Mouse (Mus musculus) forebrain, postnatal 0 days (tissue): Measurements from ENCODE around the gene Rhoj. TPM values are rescaled to one million over a fixed set of nuclear protein-coding genes. Genes with fewer than 3 reads are reported as not detected.
A peak's percentile ranks its signal among the peaks of the same experiment; 100 is the strongest.

Source experiments
- ATAC-seq: fragments of 200-750 bp; cut with Nextera tagmentation; 2 replicates; pipeline ENCODE4 v1.8.0; 2017; ENCODE audit warnings: mild to moderate bottlenecking, moderate library complexity
- DNase-seq: peaks from one replicate; pipeline ENCODE4 v3.0.0-alpha.2; 2015
- H3K27ac ChIP-seq: fragments of 300-500 bp; sonication (generic); 2 replicates; pipeline ENCODE4 v1.5.1; 2014; ENCODE audit warnings: low read depth, mild to moderate bottlenecking, antibody characterized with exemption, low read length, moderate library complexity, mixed read lengths
- H3K27me3 ChIP-seq: fragments of 300-500 bp; sonication (generic); 2 replicates; pipeline ENCODE4 v1.6.1; 2014; ENCODE audit warnings: mild to moderate bottlenecking, low read length, mixed read lengths; ENCODE audit not compliant: insufficient read depth
- H3K36me3 ChIP-seq: fragments of 300-500 bp; sonication (generic); 2 replicates; pipeline ENCODE4 v1.6.1; 2014; ENCODE audit warnings: mild to moderate bottlenecking, moderate library complexity; ENCODE audit not compliant: insufficient read depth
- H3K4me1 ChIP-seq: fragments of 300-500 bp; sonication (generic); 2 replicates; pipeline ENCODE4 v1.6.1; 2014; ENCODE audit warnings: antibody characterized with exemption; ENCODE audit not compliant: insufficient read depth
- H3K4me2 ChIP-seq: fragments of 300-500 bp; sonication (generic); 2 replicates; pipeline ENCODE4 v1.6.1; 2014; ENCODE audit warnings: low read depth, mild to moderate bottlenecking, moderate library complexity
- H3K4me3 ChIP-seq: fragments of 300-500 bp; sonication (generic); 2 replicates; pipeline ENCODE4 v1.5.1; 2014; ENCODE audit warnings: low read depth, low read length, mixed read lengths
- H3K9ac ChIP-seq: fragments of 300-500 bp; sonication (generic); 2 replicates; pipeline ENCODE4 v1.6.1; 2014; ENCODE audit warnings: mild to moderate bottlenecking
- H3K9me3 ChIP-seq: fragments of 300-500 bp; sonication (generic); 2 replicates; pipeline ENCODE4 v1.6.1; 2016; ENCODE audit warnings: low read length
- CTCF ChIP-seq: sonication (generic); IDR thresholded peaks from 2 replicates; pipeline ENCODE4 v1.5.1; 2016; ENCODE audit warnings: antibody characterized with exemption, control low read depth, low read depth
- WGBS: fragments of 180-500 bp; shearing (Covaris S2); extraction: QIAGEN DNeasy Blood & Tissue Kit; methylation state at CpG from one replicate; pipeline ENCODE4 v1.1.7; 2014; 5-methylcytosine and 5-hydroxymethylcytosine counted together
- polyA plus RNA-seq: library from polyadenylated mRNA; unstranded; fragments of >200 nt; fragmentation: Nextera tagmentation; extraction: Ambion mirVana; gene quantifications from 2 replicates; pipeline ENCODE4 v1.2.1, GENCODE M21; 2015
- total RNA-seq: library from RNA; depleted of rRNA; stranded (reverse); fragments of >200 nt; gene quantifications from 2 replicates; pipeline ENCODE4 v1.2.3, GENCODE M21; 2014

Rhoj gene
- total and polyA plus RNA-seq, 2 experiments from 2014 or later: 11.4 to 11.9 TPM

- 49% methylated on average over 2 of the region's 2 CpGs for WGBS
- no peaks in the 10 kb centered on the region for H3K27me3 ChIP-seq
- no peak for TF ChIP-seq CTCF
- ATAC-seq (no peak), DNase-seq (peak; percentile 18)
- no peaks in the 10 kb centered on the region for H3K36me3 ChIP-seq
- H3K4me1 ChIP-seq: no peaks in the 10 kb centered on the region
- H3K27ac ChIP-seq: no peak overlapping the region
- no peak overlapping the region for H3K4me3 ChIP-seq
- no peak overlapping the region for H3K4me2 ChIP-seq
- H3K9me3 ChIP-seq: no peaks in the 10 kb centered on the region
- no peak overlapping the region for H3K9ac ChIP-seq
Measured at GRCm38 (mm10) chr12:75290524-75290923, 17.6 kb upstream of the Rhoj start.

GRCm38 (mm10) chr12:75291556-75291955, 16.6 kb upstream of the Rhoj start:
- Histone ChIP-seq H3K4me3 (no peak overlapping the region), H3K4me2 (no peak overlapping the region), H3K9ac (no peak overlapping the region), H3K27me3 (no peaks in the 10 kb centered on the region), H3K36me3 (no peaks in the 10 kb centered on the region), H3K27ac (no peak overlapping the region), H3K9me3 (no peaks in the 10 kb centered on the region), H3K4me1 (no peaks in the 10 kb centered on the region)
- ATAC-seq: no peak
- no peak for TF ChIP-seq CTCF
- DNase-seq: no peak
- 95% methylated on average over 5 of the region's 5 CpGs for WGBS

GRCm38 (mm10) chr12:75292939-75293338, 15.2 kb upstream of the Rhoj start:
- Histone ChIP-seq H3K27ac (no peak overlapping the region), H3K4me2 (no peak overlapping the region), H3K4me1 (no peaks in the 10 kb centered on the region), H3K36me3 (no peaks in the 10 kb centered on the region), H3K27me3 (no peaks in the 10 kb centered on the region), H3K4me3 (no peak overlapping the region), H3K9ac (no peak overlapping the region), H3K9me3 (no peaks in the 10 kb centered on the region)
- TF ChIP-seq CTCF: no peak
- DNase-seq (no peak), ATAC-seq (no peak)
- WGBS: 82% methylated on average over 6 of the region's 6 CpGs

- H3K9me3 ChIP-seq: no peaks in the 10 kb centered on the region
- no peak overlapping the region for H3K4me2 ChIP-seq
- no peaks in the 10 kb centered on the region for H3K4me1 ChIP-seq
- DNase-seq: no peak
- no peak overlapping the region for H3K9ac ChIP-seq
- 69% methylated on average over 1 of the region's 1 CpGs for WGBS
- H3K4me3 ChIP-seq: no peak overlapping the region
- no peak for TF ChIP-seq CTCF
- no peaks in the 10 kb centered on the region for H3K36me3 ChIP-seq
- no peak overlapping the region for H3K27ac ChIP-seq
- no peaks in the 10 kb centered on the region for H3K27me3 ChIP-seq
- no peak for ATAC-seq
Measured at GRCm38 (mm10) chr12:75299865-75300264, 8.3 kb upstream of the Rhoj start.

GRCm38 (mm10) chr12:75304132-75304531, 4.0 kb upstream of the Rhoj start:
- H3K27me3 ChIP-seq: no peaks in the 10 kb centered on the region
- H3K9me3 ChIP-seq: no peaks in the 10 kb centered on the region
- H3K9ac ChIP-seq: no peak overlapping the region
- 92% methylated on average over 6 of the region's 6 CpGs for WGBS
- H3K36me3 ChIP-seq: no peaks in the 10 kb centered on the region
- ATAC-seq (no peak), DNase-seq (no peak)
- no peak overlapping the region for H3K4me3 ChIP-seq
- H3K4me2 ChIP-seq: no peak overlapping the region
- no peak for TF ChIP-seq CTCF
- H3K27ac ChIP-seq: no peak overlapping the region
- H3K4me1 ChIP-seq: 0 out of 2 replicates have a peak, but pooled peaks cover 8% of the 10 kb centered on the region

GRCm38 (mm10) chr12:75309756-75310155, 1.6 kb downstream of the Rhoj start:
- Histone ChIP-seq H3K9me3 (no peaks in the 10 kb centered on the region), H3K27ac (no peak overlapping the region), H3K9ac (no peak overlapping the region), H3K27me3 (no peaks in the 10 kb centered on the region), H3K4me1 (0 out of 2 replicates have a peak, but pooled peaks cover 8% of the 10 kb centered on the region), H3K4me2 (no peak overlapping the region), H3K36me3 (no peaks in the 10 kb centered on the region), H3K4me3 (no peak overlapping the region)
- DNase-seq (no peak), ATAC-seq (no peak)
- WGBS: 63% methylated on average over 6 of the region's 6 CpGs
- TF ChIP-seq CTCF: no peak

GRCm38 (mm10) chr12:75310766-75311165, 2.6 kb downstream of the Rhoj start:
- H3K27me3 ChIP-seq: no peaks in the 10 kb centered on the region
- 0 out of 2 replicates have a peak, but pooled peaks cover 8% of the 10 kb centered on the region for H3K4me1 ChIP-seq
- no peaks in the 10 kb centered on the region for H3K9me3 ChIP-seq
- no peak overlapping the region for H3K27ac ChIP-seq
- DNase-seq (no peak), ATAC-seq (no peak)
- H3K36me3 ChIP-seq: no peaks in the 10 kb centered on the region
- TF ChIP-seq CTCF: no peak
- 90% methylated on average over 12 of the region's 12 CpGs for WGBS
- H3K9ac ChIP-seq: no peak overlapping the region
- H3K4me3 ChIP-seq: no peak overlapping the region
- H3K4me2 ChIP-seq: no peak overlapping the region
